Mouse (Mus musculus): Measurements from ENCODE around the gene Ncoa7. TPM values are rescaled to one million over a fixed set of nuclear protein-coding genes. Genes with fewer than 3 reads are reported as not detected.
"Not testable (repeated sequence)": the region's sequence is repeated elsewhere in the genome, so short reads cannot be mapped to it uniquely, and the experiment has no call there.

Gene Ncoa7
- total RNA-seq, 2 experiments from 2014 or later: 20.8 to 25.6 TPM

DNA sequence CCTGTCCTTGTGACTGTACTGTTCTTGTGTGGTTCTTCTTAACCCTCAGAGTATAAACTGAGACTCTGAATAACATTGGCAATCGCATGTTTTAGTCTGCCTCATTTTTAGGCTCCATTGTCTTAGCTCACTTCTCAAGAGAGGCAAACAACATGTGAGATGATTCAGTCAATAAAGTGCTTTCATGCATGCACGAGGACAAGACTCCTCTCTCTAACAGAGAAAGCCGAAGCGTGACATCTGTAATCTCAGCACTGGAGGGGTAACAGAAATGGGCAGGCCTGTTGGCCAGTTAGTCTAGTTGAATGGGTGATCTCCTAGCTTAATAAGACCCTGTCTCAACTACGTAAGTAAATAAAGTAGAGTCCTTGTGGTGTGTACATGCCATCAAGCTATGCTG is 95.1 kb downstream of the Ncoa7 start:
- ATAC-seq (replicated peaks; ENCODE audit: low FRiP score, low TSS enrichment, poor library complexity, severe bottlenecking): no peak

- ATAC-seq (replicated peaks; ENCODE audit: low FRiP score, low TSS enrichment, poor library complexity, severe bottlenecking): no peak
Observed at GRCm38 (mm10) chr10:30702663-30703062, 100.5 kb downstream of the Ncoa7 start.

GRCm38 (mm10) chr10:30686862-30687261 is 116.3 kb downstream of the Ncoa7 start:
- no peak for ATAC-seq (replicated peaks; ENCODE audit: low FRiP score, low TSS enrichment, poor library complexity, severe bottlenecking)

DNA sequence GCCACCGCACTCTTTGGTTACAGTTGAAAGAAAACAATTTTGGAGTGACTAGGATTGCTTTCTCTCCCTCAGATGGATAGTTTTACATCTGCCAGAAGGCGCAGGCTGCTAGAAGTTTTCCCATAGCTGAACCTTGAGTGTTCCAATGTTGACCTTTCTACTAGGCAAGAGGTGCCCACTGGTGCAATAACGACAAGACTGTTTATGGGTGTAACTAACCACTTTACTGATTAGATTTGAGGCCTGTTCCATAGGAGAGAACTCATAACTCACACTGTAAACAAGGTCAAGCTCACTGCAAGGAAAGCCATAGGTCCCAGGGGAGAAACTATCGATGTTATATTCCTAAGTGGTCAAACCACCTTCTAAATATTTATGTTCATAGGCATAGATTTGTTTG is 119.7 kb downstream of the Ncoa7 start:
- ATAC-seq (replicated peaks; ENCODE audit: low FRiP score, low TSS enrichment, poor library complexity, severe bottlenecking): no peak

DNA sequence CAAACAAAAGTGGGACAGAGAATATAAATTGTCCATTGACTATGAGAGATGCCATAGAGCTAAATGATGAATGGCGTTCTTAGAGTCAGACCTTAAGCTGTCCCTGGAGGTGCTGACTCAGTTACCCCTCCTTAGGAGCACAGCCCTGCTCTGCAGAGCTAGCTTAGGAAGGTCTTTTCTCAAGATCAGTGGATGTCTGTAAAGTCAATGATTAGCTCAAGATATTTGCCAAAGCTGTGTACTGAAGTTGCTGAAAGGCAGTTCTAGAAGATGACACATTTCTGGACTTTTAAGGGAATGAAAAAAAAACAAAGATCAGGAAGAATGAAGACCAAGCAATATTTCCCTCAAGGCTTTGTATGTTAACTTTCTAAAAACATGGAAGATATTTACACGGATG is 123.4 kb downstream of the Ncoa7 start:
- no peak for ATAC-seq (replicated peaks; ENCODE audit: low FRiP score, low TSS enrichment, poor library complexity, severe bottlenecking)

GRCm38 (mm10) chr10:30678051-30678450 is 125.1 kb downstream of the Ncoa7 start:
- no peak for ATAC-seq (replicated peaks; ENCODE audit: low FRiP score, low TSS enrichment, poor library complexity, severe bottlenecking)

- no peak for ATAC-seq (replicated peaks; ENCODE audit: low FRiP score, low TSS enrichment, poor library complexity, severe bottlenecking)
Observed at GRCm38 (mm10) chr10:30674825-30675224, 128.3 kb downstream of the Ncoa7 start.

- no peak for ATAC-seq (replicated peaks; ENCODE audit: low FRiP score, low TSS enrichment, poor library complexity, severe bottlenecking)
Observed at GRCm38 (mm10) chr10:30666580-30666979, 136.5 kb downstream of the Ncoa7 start.

DNA sequence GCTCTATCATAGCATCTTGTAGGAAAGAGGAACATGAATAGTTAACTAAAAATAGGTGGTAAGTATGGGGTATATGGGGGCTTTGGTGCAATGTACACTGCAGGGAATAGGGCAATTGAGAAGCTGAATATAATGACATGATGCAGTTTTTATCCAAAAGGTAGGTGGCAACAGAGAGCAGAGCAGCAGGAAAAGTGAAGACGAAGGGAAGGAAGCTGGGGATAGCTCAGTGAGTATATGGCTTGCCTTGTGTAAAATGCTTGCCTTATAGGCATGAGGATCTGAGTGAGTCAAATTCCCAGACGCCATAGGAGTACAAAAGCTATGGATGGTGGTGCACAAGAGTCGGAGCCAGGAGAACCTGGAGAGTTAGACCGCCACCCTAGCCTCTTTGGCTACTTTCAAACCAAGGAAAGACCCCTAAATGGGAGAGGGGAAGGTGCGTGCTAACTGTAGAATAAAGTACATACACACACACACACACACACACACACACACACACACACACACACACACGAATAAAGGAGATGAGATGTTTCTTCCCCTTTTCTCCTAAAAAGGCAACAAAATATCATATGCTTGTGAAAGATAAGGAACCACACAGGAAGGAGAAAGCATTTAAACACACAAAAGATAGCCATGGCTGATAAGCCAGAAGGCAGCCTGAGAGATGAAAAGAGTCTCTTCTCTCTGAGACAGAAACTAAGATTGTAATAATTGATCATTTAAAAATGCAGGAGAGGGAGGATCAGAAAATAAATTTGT is 142.4 kb downstream of the Ncoa7 start:
- peak; percentile 80 for ATAC-seq (replicated peaks; ENCODE audit: low FRiP score, low TSS enrichment, poor library complexity, severe bottlenecking)

- ATAC-seq (replicated peaks; ENCODE audit: low FRiP score, low TSS enrichment, poor library complexity, severe bottlenecking): peak; percentile 52
Observed at GRCm38 (mm10) chr10:30655655-30656054, 147.5 kb downstream of the Ncoa7 start.

DNA sequence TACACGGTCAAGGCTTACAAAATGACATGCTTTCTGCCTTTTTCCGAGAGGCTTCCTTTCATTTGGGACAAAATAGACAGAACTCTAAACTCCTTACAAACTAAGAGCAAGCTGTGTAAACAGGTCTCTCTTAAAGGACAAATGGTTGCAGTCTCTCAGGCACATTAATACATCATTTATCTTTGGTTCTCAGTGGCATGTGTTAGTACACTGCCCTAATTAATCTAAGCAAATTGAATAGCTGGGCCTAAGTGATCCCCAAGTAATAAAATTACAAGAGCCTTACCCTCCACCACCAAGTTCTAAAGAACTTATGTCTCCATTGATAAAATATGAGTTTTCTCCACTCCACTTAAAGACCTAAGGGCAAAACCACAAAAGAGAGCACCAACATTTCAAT is 155.4 kb downstream of the Ncoa7 start:
- no peak for ATAC-seq (replicated peaks; ENCODE audit: low FRiP score, low TSS enrichment, poor library complexity, severe bottlenecking)

GRCm38 (mm10) chr10:30638216-30638615 is 164.9 kb downstream of the Ncoa7 start:
- no peak for ATAC-seq (replicated peaks; ENCODE audit: low FRiP score, low TSS enrichment, poor library complexity, severe bottlenecking)

DNA sequence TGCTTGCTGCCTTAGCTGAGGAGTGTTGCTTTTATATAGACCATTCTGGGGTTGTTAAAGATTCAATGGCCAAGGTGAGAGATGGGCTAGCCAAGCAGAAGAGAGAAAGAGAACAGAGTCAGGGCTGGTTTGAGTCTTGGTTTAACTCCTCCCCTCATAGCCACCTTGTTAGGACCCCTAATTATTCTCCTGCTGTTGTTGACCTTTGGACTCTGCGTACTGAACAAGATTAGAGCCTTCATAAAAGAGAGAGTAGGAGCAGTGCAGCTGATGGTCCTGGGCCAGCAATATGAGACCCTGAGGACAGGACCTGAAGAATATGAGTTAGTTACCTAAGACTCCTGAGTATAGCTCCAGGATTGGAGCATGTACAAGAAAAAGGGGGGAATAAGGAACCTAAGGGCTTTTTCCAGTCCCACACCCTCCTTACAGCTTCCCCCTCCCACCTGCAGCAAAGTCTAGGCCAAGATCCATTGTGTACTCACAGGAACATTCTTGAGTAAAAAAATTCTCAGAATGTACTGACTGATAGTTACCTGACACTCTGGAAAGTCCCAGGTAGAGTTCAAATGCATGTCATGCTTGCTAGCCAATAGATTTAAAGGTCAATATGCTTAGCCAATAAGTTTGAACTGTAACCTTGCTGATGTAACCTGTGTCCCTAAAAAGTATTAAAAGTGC is 166.5 kb downstream of the Ncoa7 start:
- ATAC-seq (replicated peaks; ENCODE audit: low FRiP score, low TSS enrichment, poor library complexity, severe bottlenecking): not testable (repeated sequence)

DNA sequence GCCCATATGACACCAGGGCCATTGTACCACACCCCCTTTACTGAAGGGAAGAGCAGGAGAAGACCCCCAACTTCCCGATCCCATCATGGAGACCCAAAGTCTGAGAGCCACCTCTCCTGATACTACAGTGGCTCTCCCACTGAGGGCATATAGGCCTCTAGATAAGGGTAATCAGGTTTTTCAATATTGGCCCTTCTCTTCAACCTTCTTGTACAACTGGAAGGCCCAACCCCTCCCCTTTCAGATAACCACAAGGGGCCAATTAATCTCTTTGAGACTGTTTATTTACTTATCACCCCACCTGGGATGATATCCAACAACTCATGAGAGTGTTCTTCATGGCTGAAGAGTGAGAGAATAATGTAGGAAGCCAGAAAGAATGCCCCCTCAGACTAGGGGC is 170.4 kb downstream of the Ncoa7 start:
- ATAC-seq (replicated peaks; ENCODE audit: low FRiP score, low TSS enrichment, poor library complexity, severe bottlenecking): peak; percentile 93

DNA sequence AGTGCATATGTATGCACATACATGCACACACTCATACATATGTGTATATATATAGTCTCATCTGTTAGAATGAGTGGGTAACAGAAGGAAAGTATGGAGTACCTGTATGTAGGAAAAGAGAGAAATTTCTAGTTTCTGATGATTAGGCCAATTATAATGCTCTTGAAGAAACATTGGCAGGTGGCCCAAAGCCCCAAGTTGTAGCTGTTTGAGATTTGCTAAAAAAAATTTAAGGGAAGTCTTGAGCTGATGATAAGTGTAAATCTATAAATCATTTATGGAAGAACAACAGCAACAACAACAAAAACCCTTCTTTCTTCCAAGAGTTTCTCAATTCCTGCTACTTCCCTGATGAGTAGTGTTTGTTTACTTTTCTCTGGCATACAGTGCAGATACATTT is 173.1 kb downstream of the Ncoa7 start:
- no peak for ATAC-seq (replicated peaks; ENCODE audit: low FRiP score, low TSS enrichment, poor library complexity, severe bottlenecking)

GRCm38 (mm10) chr10:30629513-30629912 is 173.6 kb downstream of the Ncoa7 start, which contains the start of gene Hint3:
TSS of gene Hint3 (minus strand) at chr10:30629632.
- ATAC-seq (replicated peaks; ENCODE audit: low FRiP score, low TSS enrichment, poor library complexity, severe bottlenecking): no peak

GRCm38 (mm10) chr10:30628444-30628843 is 174.7 kb downstream of the Ncoa7 start:
- ATAC-seq (replicated peaks; ENCODE audit: low FRiP score, low TSS enrichment, poor library complexity, severe bottlenecking): not testable (repeated sequence)

DNA sequence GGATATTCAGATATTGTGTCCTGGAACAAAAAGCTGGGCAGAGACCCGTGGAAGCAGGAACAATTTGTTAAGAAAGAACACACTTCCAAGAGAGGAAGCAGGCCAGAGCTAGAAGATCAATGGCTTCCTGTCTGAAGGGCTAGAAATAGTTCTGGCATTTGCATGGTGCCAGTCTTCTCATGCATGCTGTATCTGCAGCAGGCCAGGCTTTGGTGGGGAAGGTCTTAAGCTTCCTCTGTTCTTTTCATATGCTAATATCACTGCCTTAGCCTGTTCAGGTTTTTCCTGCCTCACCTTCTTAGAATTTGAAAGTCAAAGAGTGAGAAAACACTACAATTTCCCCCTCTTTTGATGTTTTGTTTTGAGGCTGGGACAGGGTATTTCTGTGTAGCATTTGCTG is 175.6 kb downstream of the Ncoa7 start:
- no peak for ATAC-seq (replicated peaks; ENCODE audit: low FRiP score, low TSS enrichment, poor library complexity, severe bottlenecking)

- ATAC-seq (replicated peaks; ENCODE audit: low FRiP score, low TSS enrichment, poor library complexity, severe bottlenecking): 0 out of 2 replicates have a peak, but pooled peaks have one; percentile 22
Observed at GRCm38 (mm10) chr10:30624161-30625019, 178.7 kb downstream of the Ncoa7 start.

- peak; percentile 59 for ATAC-seq (replicated peaks; ENCODE audit: low FRiP score, low TSS enrichment, poor library complexity, severe bottlenecking)
Observed at GRCm38 (mm10) chr10:30622928-30623327, 180.2 kb downstream of the Ncoa7 start.
